Mouse (Mus musculus) ES-Bruce4 (cell line): Measurements from ENCODE around the gene Fam107a. TPM values are rescaled to one million over a fixed set of nuclear protein-coding genes. Genes with fewer than 3 reads are reported as not detected.

Experiments used
- H3K27ac ChIP-seq: 2 replicates; pipeline ENCODE4 v1.5.1; 2012; ENCODE audit warnings: low read length, inconsistent platforms; ENCODE audit not compliant: insufficient read depth
- H3K27me3 ChIP-seq: 2 replicates; pipeline ENCODE4 v1.6.1; 2012; ENCODE audit warnings: mild to moderate bottlenecking, low read length, inconsistent platforms; ENCODE audit not compliant: control insufficient read depth, poor library complexity, insufficient read depth, severe bottlenecking
- H3K36me3 ChIP-seq: 2 replicates; pipeline ENCODE4 v1.6.1; 2012; ENCODE audit warnings: inconsistent platforms, mild to moderate bottlenecking, low read length, moderate library complexity; ENCODE audit not compliant: control insufficient read depth, poor library complexity, insufficient read depth, severe bottlenecking
- H3K4me1 ChIP-seq: one replicate; pipeline ENCODE4 v1.8.1; 2011; ENCODE audit warnings: low read length; ENCODE audit not compliant: control insufficient read depth, insufficient read depth
- H3K4me3 ChIP-seq: 2 replicates; pipeline ENCODE4 v1.5.1; 2011; ENCODE audit warnings: low read depth, mild to moderate bottlenecking, low read length
- H3K9ac ChIP-seq: 2 replicates; pipeline ENCODE4 v1.6.1; 2012; ENCODE audit warnings: low read depth, mild to moderate bottlenecking, inconsistent platforms; ENCODE audit not compliant: poor library complexity, severe bottlenecking
- H3K9me3 ChIP-seq: replicated peaks from 2 replicates; pipeline ENCODE4 v1.6.1; 2012; ENCODE audit warnings: mild to moderate bottlenecking, low read length, inconsistent platforms; ENCODE audit not compliant: control insufficient read depth, poor library complexity, insufficient read depth, severe bottlenecking
- CTCF ChIP-seq: IDR thresholded peaks from one replicate; pipeline ENCODE4 v1.8.1; 2011; ENCODE audit warnings: low read depth, low read length
- EP300 ChIP-seq: IDR thresholded peaks from 2 replicates; pipeline ENCODE4 v1.6.1; 2011; ENCODE audit warnings: low read depth, low read length; ENCODE audit not compliant: insufficient read depth
- POLR2A ChIP-seq: IDR thresholded peaks from one replicate; pipeline ENCODE4 v1.8.1; 2011; ENCODE audit warnings: low read length; ENCODE audit not compliant: insufficient read depth
- polyA plus RNA-seq: library from polyadenylated mRNA; stranded (reverse); fragments of >200 nt; gene quantifications from 2 replicates; pipeline ENCODE4 v1.2.4, GENCODE M21; 2011; ENCODE audit warnings: low read depth; ENCODE audit not compliant: missing spikeins, insufficient read depth, insufficient read length

The Fam107a gene
- polyA plus RNA-seq, 1 experiment = 0.69 TPM

DNA sequence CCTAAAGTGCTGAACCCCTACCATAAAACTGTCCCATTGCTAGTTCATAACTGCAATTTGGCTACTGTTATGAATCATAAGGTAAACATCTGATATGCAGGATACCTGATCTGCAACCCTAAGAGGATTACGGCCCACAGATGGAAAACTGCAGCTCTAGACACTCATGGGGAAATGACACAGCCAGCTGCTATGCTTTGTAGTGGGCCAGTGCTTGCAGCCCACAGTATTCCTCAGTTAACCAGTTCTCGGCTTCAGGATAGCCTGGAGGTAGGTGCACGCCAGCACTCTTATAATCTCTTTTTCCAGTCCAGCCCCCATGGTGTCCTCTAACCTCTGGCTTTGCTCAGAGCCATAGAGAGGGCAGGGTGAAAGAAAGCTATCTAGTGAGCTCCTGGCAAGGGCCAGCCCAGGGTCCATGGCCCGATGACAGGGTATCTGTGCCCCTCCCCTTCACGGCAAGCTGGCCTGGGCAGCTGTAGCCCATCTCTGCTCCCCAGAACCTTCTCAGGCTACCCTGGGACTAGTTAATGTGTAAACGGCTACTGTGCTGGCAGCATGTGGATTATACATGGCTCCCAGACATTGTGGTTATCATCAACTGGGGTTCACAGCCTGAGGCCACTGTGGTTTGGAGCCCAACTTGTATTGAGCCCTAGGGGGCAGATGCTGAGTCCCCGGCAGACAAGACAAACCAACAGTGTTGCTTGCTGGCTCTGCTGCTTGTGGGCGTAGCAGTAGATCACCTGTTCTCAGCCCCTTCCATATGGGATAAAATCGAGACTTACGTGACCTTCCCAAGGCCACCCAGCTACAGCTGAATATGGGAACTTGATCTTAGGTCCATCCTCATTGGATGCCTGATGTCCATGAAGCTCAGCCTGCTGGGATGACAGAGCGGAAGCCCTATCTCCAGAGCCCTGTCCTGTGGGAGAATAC, 14.8 kb upstream of the Fam107a start:
- H3K36me3 ChIP-seq = no peaks in the 10 kb centered on the region
- H3K4me1 ChIP-seq = no peaks in the 10 kb centered on the region
- H3K27me3 ChIP-seq = no peaks in the 10 kb centered on the region
- H3K27ac ChIP-seq = no peak overlapping the region
- no peak overlapping the region for H3K4me3 ChIP-seq
- H3K9me3 ChIP-seq = no peaks in the 10 kb centered on the region
- H3K9ac ChIP-seq = no peak overlapping the region
- TF ChIP-seq POLR2A (no peak), CTCF (no peak), EP300 (no peak)

DNA sequence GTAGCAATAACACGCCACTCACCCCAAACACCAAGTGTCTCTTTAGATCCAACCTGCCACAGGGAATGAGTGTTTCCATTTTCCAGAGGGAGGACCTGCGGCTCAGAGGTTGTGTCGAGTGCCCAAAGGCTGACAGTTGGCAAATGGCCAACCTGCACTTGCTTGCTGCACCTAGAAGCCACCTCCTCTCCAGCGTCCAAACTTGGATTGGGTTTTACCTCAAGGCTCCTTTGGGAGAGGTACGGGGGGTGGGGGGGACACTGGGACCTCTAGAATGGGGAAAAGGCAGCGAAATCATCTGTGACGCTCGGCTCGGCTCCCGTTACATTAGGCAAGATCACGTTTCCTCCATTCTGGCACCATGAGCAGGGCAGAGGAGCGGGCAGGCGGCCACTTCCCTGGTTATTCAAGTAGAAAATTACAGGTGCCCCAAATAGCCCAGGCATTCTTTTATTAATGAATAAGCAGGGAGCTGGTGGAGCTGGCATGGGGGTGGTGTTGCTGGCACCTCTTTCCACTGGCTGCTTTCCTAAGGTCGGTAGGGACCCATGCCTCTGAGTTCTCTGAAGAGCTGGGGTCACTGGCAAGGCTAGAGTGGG, 13.6 kb upstream of the Fam107a start:
- Histone ChIP-seq H3K4me1 (no peaks in the 10 kb centered on the region), H3K36me3 (no peaks in the 10 kb centered on the region), H3K9ac (no peak overlapping the region), H3K4me3 (no peak overlapping the region), H3K27me3 (no peaks in the 10 kb centered on the region), H3K9me3 (no peaks in the 10 kb centered on the region), H3K27ac (no peak overlapping the region)
- no peak for TF ChIP-seq EP300
- no peak for TF ChIP-seq POLR2A
- TF ChIP-seq CTCF = no peak

DNA sequence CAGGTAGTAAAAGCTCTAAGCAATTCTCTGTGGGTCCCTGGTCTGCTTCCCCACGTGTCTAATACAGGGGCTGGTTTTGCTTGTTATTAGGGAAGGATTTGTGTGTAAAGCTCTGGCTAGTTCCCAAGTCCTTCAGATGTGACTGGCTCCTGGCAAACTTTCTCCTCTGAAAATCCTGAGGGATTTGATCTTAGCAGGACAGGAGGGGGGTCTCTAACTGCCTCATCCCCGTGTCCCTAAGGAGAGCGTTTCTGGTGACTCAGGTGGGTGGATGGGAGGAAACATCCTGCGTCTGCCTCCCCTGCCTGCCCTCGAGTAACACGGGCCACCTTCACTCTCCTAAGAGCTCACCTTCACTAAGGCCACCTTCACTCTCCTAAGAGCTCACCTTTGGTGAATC, 12.6 kb upstream of the Fam107a start:
- Histone ChIP-seq H3K9ac (no peak overlapping the region), H3K9me3 (no peaks in the 10 kb centered on the region), H3K36me3 (no peaks in the 10 kb centered on the region), H3K4me3 (no peak overlapping the region), H3K27ac (no peak overlapping the region), H3K27me3 (no peaks in the 10 kb centered on the region), H3K4me1 (no peaks in the 10 kb centered on the region)
- TF ChIP-seq POLR2A = no peak
- TF ChIP-seq CTCF = no peak
- TF ChIP-seq EP300 = no peak

DNA sequence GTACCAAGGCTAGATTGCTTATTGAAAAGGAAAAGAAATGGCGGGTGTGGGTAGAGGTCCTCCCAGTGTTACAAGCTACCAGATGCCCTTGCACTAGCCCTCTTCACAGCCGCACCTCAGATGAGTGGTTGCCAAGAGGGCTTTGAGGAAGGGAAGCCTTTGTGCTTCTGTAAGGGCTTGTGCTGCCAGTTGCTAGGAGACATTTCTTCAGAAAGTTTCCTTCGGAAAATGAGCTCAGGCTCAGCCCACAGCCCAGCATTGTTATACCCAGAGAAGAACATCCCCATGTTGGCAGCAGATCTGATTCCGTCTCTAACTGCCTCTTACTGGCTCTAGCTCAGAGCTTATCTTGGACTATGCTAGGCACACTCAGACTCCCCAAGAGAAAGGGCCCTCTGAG, 11.7 kb upstream of the Fam107a start:
- no peak overlapping the region for H3K4me3 ChIP-seq
- no peak overlapping the region for H3K9ac ChIP-seq
- TF ChIP-seq EP300 (no peak), POLR2A (no peak), CTCF (no peak)
- H3K4me1 ChIP-seq = no peaks in the 10 kb centered on the region
- H3K36me3 ChIP-seq = no peaks in the 10 kb centered on the region
- H3K27me3 ChIP-seq = no peaks in the 10 kb centered on the region
- H3K9me3 ChIP-seq = no peaks in the 10 kb centered on the region
- H3K27ac ChIP-seq = no peak overlapping the region

DNA sequence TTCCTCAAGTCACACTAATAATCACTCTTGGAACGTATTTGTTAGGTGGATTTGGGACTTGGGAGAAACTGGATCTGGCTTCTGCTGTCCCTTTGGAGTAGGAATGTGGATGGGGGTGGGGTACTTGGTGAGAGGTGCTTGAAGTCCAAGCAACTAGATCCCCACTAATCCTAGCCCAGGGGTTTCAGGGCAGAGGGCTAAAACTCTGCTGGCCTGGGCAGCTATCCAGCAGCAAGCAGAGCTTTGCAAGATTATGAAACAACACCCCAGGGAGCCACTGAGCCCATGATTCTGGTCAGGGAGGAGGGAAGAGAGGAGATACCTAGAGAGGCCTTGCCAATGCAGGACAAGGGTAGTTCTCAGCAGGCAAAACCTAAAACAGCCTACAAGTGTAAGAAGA, 9.5 kb upstream of the Fam107a start:
- H3K27me3 ChIP-seq = no peaks in the 10 kb centered on the region
- H3K4me1 ChIP-seq = no peaks in the 10 kb centered on the region
- no peak overlapping the region for H3K9ac ChIP-seq
- no peak overlapping the region for H3K4me3 ChIP-seq
- no peak for TF ChIP-seq CTCF
- no peak for TF ChIP-seq POLR2A
- no peak for TF ChIP-seq EP300
- no peaks in the 10 kb centered on the region for H3K36me3 ChIP-seq
- H3K27ac ChIP-seq = no peak overlapping the region
- no peaks in the 10 kb centered on the region for H3K9me3 ChIP-seq

DNA sequence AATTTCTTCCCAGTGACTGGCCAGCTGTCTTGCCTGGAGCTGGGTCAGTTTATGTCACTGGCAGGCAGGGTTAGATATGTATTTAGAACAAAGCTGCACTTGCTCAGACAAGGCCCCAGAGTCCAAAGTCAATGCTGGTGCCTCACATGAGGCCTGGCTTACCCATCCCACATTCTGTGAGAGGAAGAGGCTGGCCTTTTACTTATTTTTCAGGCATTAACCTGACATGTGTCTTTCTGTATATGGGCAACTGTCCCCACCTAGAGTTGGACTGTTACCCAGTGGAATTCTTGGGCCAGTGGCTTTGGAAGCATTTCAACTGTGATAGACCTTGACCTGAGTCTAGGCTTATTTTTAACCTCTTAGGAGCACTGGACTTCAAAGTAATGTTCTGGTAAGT, 9.1 kb upstream of the Fam107a start:
- Histone ChIP-seq H3K4me1 (no peaks in the 10 kb centered on the region), H3K27me3 (no peaks in the 10 kb centered on the region), H3K27ac (no peak overlapping the region), H3K9me3 (no peaks in the 10 kb centered on the region), H3K36me3 (no peaks in the 10 kb centered on the region), H3K9ac (no peak overlapping the region), H3K4me3 (no peak overlapping the region)
- no peak for TF ChIP-seq POLR2A
- no peak for TF ChIP-seq CTCF
- no peak for TF ChIP-seq EP300
